Mouse (Mus musculus): Measurements from ENCODE around the gene 4930402H24Rik. TPM values are rescaled to one million over a fixed set of nuclear protein-coding genes. Genes with fewer than 3 reads are reported as not detected.
"Not testable (repeated sequence)": the region's sequence is repeated elsewhere in the genome, so short reads cannot be mapped to it uniquely, and the experiment has no call there.

Gene 4930402H24Rik
- polyA plus RNA-seq, 1 experiment from 2014 or later: 96.5 TPM

DNA sequence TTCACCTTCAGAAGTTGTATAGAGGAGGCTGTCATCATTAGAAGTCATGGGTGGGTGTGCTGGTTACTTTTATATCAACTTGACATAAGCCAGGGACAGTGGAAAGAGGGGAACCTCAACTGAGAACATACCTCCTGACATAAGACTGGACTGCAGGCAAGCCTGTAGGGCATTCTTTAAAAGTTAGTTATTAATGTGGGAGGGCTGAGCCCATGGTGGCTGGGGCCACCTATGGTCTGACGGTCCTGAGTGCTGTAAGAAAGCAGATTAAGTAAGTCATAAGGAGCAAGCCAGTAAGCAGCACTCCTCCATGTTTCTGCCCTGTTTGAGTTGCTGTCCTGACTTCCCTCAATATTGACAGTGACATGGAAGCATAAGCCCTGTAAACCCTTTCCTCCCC is 77.5 kb downstream of the 4930402H24Rik start:
- no peak overlapping the region for H3K9ac ChIP-seq
- no peak overlapping the region for H3K4me2 ChIP-seq
- H3K27me3 ChIP-seq: no peaks in the 10 kb centered on the region
- H3K36me3 ChIP-seq: peaks cover 42% of the 10 kb centered on the region
- 97% methylated on average over 1 of the region's 1 CpGs for WGBS
- ATAC-seq (ENCODE audit: low read depth): no peak
- no peak overlapping the region for H3K4me3 ChIP-seq
- H3K9me3 ChIP-seq: no peaks in the 10 kb centered on the region
- H3K4me1 ChIP-seq (replicated peaks): peaks cover 25% of the 10 kb centered on the region; the same call in 1 of the 2 replicates
- H3K27ac ChIP-seq (replicated peaks): no peak overlapping the region

DNA sequence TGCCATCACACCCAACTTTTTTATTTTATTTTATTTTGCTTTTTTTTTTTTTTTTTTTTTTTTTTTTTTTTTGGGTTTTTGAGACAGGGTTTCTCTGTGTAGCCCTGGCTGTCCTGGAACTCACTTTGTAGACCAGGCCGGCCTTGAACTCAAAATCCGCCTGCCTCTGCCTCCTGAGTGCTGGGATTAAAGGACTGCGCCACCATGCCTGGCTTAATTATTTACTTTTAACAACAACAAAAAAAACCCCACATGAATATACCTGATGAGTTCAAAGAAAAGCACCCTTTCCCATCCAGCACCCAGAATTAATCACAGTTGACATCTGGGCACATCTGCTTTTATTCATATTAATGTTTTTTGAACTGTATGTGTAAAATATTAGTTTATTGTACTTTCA is 78.1 kb downstream of the 4930402H24Rik start:
- 92% methylated on average over 3 of the region's 3 CpGs for WGBS
- not testable (repeated sequence) for ATAC-seq (ENCODE audit: low read depth); H3K9me3 ChIP-seq; H3K9ac ChIP-seq; H3K27me3 ChIP-seq; H3K4me2 ChIP-seq; H3K4me3 ChIP-seq; H3K27ac ChIP-seq (replicated peaks)
- Histone ChIP-seq H3K36me3 (peaks cover 42% of the 10 kb centered on the region), H3K4me1 (replicated peaks) (peaks cover 22% of the 10 kb centered on the region; the same call in 1 of the 2 replicates)

DNA sequence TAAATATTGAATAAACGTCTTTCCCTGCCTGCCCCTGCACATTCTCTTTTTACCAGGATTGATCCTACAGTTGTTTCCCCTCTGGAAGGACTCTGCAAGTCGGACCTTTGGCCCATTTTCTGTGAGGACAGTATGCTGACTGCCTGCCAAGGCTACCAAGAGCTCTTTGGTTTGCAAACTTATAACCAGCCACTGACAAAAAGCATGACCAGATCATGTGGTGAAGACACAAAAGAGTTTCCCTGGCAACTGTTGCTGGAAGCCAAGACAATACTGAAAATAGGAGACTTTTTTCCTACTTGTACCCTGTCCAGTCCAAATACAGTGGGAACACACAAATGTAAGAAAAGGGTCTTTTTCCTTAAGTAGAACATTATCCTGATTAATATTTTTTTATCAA is 78.8 kb downstream of the 4930402H24Rik start:
- peak overlapping the region; percentile 59; the same call in 1 of the 2 replicates for H3K27ac ChIP-seq (replicated peaks)
- H3K27me3 ChIP-seq: no peaks in the 10 kb centered on the region

GRCm38 (mm10) chr2:130818838-130819647 is 87.2 kb downstream of the 4930402H24Rik start:
- Histone ChIP-seq H3K9me3 (no peaks in the 10 kb centered on the region), H3K36me3 (peaks cover 67% of the 10 kb centered on the region), H3K4me3 (no peak overlapping the region), H3K9ac (no peak overlapping the region), H3K27me3 (no peaks in the 10 kb centered on the region), H3K4me2 (no peak overlapping the region), H3K4me1 (replicated peaks) (peaks cover 13% of the 10 kb centered on the region), H3K27ac (replicated peaks) (peak overlapping the region; percentile 69)
- WGBS: 18% methylated on average over 11 of the region's 11 CpGs
- ATAC-seq (ENCODE audit: low read depth): peak; percentile 77

More for the DNA sequence above, 78.8 kb downstream of the 4930402H24Rik start:
- H3K36me3 ChIP-seq: peaks cover 43% of the 10 kb centered on the region
- peaks cover 22% of the 10 kb centered on the region; the same call in 1 of the 2 replicates for H3K4me1 ChIP-seq (replicated peaks)
- ATAC-seq (ENCODE audit: low read depth): peak; percentile 68; the same call in 1 of the 2 replicates
- H3K4me2 ChIP-seq: no peak overlapping the region
- H3K9me3 ChIP-seq: no peaks in the 10 kb centered on the region
- 34% methylated on average over 2 of the region's 2 CpGs for WGBS
- H3K4me3 ChIP-seq: no peak overlapping the region
- no peak overlapping the region for H3K9ac ChIP-seq

GRCm38 (mm10) chr2:130817865-130818264 is 88.3 kb downstream of the 4930402H24Rik start:
- 82% methylated on average over 1 of the region's 1 CpGs for WGBS

DNA sequence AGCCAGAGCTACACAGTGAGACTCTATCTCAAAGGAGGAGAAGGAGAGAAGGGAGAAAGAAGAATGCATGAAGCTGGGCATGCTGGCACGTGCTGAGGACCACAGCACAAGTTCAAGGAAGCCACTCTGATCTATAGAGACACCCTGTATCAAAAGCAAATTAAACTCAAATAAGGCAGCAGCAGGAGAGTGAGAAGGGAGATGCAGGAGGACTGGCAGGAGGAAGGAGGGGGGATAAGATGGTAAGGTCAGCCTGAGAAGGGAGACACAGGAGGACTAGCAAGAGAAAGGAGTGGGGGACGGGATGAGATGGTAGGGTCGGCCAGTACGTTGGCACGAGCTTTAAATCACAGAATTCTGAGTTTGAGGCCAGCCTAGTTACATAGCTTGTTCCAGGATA is 90.0 kb downstream of the 4930402H24Rik start:
- no peak overlapping the region for H3K27ac ChIP-seq (replicated peaks)
- ATAC-seq (ENCODE audit: low read depth): no peak
- no peaks in the 10 kb centered on the region for H3K27me3 ChIP-seq
- H3K4me1 ChIP-seq (replicated peaks): peaks cover 13% of the 10 kb centered on the region
- no peak overlapping the region for H3K4me2 ChIP-seq
- H3K36me3 ChIP-seq: peaks cover 83% of the 10 kb centered on the region
- WGBS: 88% methylated on average over 5 of the region's 5 CpGs
- no peaks in the 10 kb centered on the region for H3K9me3 ChIP-seq
- H3K4me3 ChIP-seq: no peak overlapping the region
- no peak overlapping the region for H3K9ac ChIP-seq

More at GRCm38 (mm10) chr2:130817865-130818264, 88.3 kb downstream of the 4930402H24Rik start:
- Histone ChIP-seq H3K9me3 (no peaks in the 10 kb centered on the region), H3K4me3 (no peak overlapping the region), H3K27ac (replicated peaks) (no peak overlapping the region), H3K4me1 (replicated peaks) (peaks cover 13% of the 10 kb centered on the region), H3K36me3 (peaks cover 78% of the 10 kb centered on the region), H3K4me2 (no peak overlapping the region), H3K9ac (no peak overlapping the region), H3K27me3 (no peaks in the 10 kb centered on the region)
- no peak for ATAC-seq (ENCODE audit: low read depth)

DNA sequence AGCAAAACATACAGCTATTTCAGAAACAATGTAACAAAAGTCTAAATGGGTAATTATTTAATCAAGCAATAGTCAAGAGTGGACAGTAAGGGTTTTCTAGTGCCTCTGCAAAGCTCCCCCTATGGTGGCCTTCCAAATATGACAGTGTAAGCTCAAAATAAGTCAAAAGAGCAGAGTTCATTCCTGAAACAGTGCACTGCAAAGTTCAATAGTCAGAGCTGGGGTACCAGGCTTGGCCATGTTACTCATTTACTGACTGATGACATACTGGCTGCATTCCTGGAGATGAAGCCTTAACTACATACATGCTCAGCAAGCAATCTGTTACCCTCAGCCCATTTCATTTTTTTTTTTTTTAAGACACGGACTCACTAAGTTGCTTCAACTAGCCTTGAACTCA is 91.7 kb downstream of the 4930402H24Rik start:
- Histone ChIP-seq H3K9ac (no peak overlapping the region), H3K4me1 (replicated peaks) (peaks cover 8% of the 10 kb centered on the region), H3K27ac (replicated peaks) (no peak overlapping the region), H3K4me3 (no peak overlapping the region), H3K9me3 (no peaks in the 10 kb centered on the region), H3K4me2 (no peak overlapping the region), H3K36me3 (peaks cover 80% of the 10 kb centered on the region), H3K27me3 (no peaks in the 10 kb centered on the region)
- no peak for ATAC-seq (ENCODE audit: low read depth)
- 97% methylated on average over 1 of the region's 1 CpGs for WGBS

DNA sequence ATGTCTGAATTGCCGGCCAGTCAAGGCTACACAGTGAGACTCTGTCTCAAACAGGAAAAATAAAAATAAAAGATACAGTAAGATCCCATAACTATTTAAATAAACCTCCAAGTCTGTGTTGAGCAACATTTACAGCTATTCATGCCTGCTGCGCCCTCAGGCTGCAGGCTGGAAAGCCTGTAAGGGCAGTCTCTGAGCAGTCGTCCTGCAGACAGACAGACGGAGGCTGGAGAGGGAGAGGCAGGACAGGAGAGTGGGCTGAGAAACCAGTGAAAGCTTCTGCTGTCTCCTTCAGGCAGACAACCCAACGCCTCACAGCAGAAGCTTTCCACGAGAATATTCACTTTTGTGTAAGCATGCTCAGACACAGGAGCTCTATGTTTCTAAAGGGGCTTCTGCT is 92.5 kb downstream of the 4930402H24Rik start:
- WGBS: 69% methylated on average over 6 of the region's 6 CpGs
- Histone ChIP-seq H3K4me1 (replicated peaks) (0 out of 2 replicates have a peak, but pooled peaks cover under 1% of the 10 kb centered on the region), H3K4me3 (no peak overlapping the region), H3K36me3 (peaks cover 83% of the 10 kb centered on the region), H3K27ac (replicated peaks) (no peak overlapping the region), H3K4me2 (no peak overlapping the region), H3K9ac (no peak overlapping the region), H3K27me3 (no peaks in the 10 kb centered on the region), H3K9me3 (no peaks in the 10 kb centered on the region)
- no peak for ATAC-seq (ENCODE audit: low read depth)

GRCm38 (mm10) chr2:130812487-130812886 is 93.7 kb downstream of the 4930402H24Rik start:
- H3K36me3 ChIP-seq: peaks cover 91% of the 10 kb centered on the region
- no peak overlapping the region for H3K4me3 ChIP-seq
- H3K9me3 ChIP-seq: no peaks in the 10 kb centered on the region
- no peak overlapping the region for H3K4me2 ChIP-seq
- H3K9ac ChIP-seq: no peak overlapping the region
- no peaks in the 10 kb centered on the region for H3K27me3 ChIP-seq
- 100% methylated on average over 1 of the region's 1 CpGs for WGBS
- no peak overlapping the region for H3K27ac ChIP-seq (replicated peaks)
- H3K4me1 ChIP-seq (replicated peaks): no peaks in the 10 kb centered on the region
- ATAC-seq (ENCODE audit: low read depth): no peak

DNA sequence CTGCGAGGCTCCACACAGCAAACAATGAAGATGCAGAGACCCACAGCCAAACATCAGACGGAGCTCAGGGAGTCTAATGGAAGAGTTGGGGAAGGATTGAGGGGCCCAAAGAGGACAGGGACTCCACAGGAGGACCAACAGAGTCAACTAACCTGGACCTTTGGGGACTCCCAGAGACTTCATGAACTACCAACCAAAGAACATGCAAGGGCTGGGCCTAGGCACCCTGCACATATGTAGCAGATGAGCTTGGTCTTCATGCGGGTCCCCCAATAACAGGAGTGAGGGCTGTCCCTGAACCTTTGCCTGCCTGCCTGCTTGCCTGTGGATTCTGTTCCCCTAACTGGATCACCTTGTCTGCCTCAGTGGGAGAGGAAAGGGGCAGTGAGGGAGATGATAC is 101.1 kb downstream of the 4930402H24Rik start:
- Histone ChIP-seq H3K4me1 (replicated peaks) (no peaks in the 10 kb centered on the region), H3K9me3 (no peaks in the 10 kb centered on the region), H3K27ac (replicated peaks) (no peak overlapping the region), H3K4me2 (no peak overlapping the region), H3K4me3 (no peak overlapping the region), H3K27me3 (no peaks in the 10 kb centered on the region), H3K36me3 (peaks cover 69% of the 10 kb centered on the region), H3K9ac (no peak overlapping the region)
- ATAC-seq (ENCODE audit: low read depth): no peak
- WGBS: 94% methylated on average over 3 of the region's 3 CpGs

- Histone ChIP-seq H3K27me3 (no peaks in the 10 kb centered on the region), H3K4me2 (no peak overlapping the region), H3K9me3 (no peaks in the 10 kb centered on the region), H3K36me3 (peaks cover 55% of the 10 kb centered on the region), H3K4me3 (no peak overlapping the region), H3K9ac (no peak overlapping the region), H3K4me1 (replicated peaks) (no peaks in the 10 kb centered on the region), H3K27ac (replicated peaks) (no peak overlapping the region)
- no peak for ATAC-seq (ENCODE audit: low read depth)
- WGBS: 57% methylated on average over 25 of the region's 25 CpGs
Measured at GRCm38 (mm10) chr2:130803706-130804105, 102.5 kb downstream of the 4930402H24Rik start.

DNA sequence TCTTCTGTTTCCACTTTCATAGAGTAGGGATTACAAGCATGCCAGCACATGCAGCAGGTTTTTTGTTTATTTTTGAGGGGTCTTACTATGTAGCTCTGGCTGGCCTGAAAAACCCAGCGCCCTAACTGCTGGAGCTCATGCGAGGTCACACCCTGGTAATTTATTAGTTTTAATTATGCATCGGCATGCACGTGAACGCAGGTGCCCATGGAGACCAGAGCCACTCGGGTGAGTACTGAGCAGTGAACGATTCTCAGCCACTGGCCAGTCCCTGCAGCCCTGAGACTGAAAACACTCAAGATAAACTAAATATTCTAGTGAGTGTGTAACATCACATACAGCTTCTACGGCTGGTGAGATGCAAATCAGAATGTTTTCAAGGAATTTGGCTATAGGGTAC is 110.5 kb downstream of the 4930402H24Rik start:
- H3K9ac ChIP-seq: no peak overlapping the region
- no peak overlapping the region for H3K27ac ChIP-seq (replicated peaks)
- H3K9me3 ChIP-seq: no peaks in the 10 kb centered on the region
- no peaks in the 10 kb centered on the region for H3K27me3 ChIP-seq
- H3K36me3 ChIP-seq: peaks cover 62% of the 10 kb centered on the region
- ATAC-seq (ENCODE audit: low read depth): no peak
- no peaks in the 10 kb centered on the region for H3K4me1 ChIP-seq (replicated peaks)
- H3K4me2 ChIP-seq: no peak overlapping the region
- H3K4me3 ChIP-seq: no peak overlapping the region
- 58% methylated on average over 8 of the region's 8 CpGs for WGBS
